Mouse (Mus musculus): ENCODE data around the gene Alkbh5. TPM values are rescaled to one million over a fixed set of nuclear protein-coding genes. Genes with fewer than 3 reads are reported as not detected.
"Not testable (repeated sequence)": the region's sequence is repeated elsewhere in the genome, so short reads cannot be mapped to it uniquely, and the experiment has no call there.

Gene Alkbh5
- total RNA-seq, 2 experiments from 2014 or later: 30.9 to 32.3 TPM

- no peak for DNase-seq
- intact Hi-C loops (cut with DNase I): loop anchor here (10.0 kb wide), 1 partner anchor 86 kb away; the partner anchor contains the start of gene Drg2
These were observed 4.6 kb downstream of the Alkbh5 start for GRCm38 (mm10) chr11:60540761-60541160.

- intact Hi-C loops (cut with DNase I): loop anchor here (10.0 kb wide), 1 partner anchor 87 kb away; the partner anchor contains the start of gene Drg2
- DNase-seq: no peak
These were observed 5.7 kb downstream of the Alkbh5 start for GRCm38 (mm10) chr11:60541831-60542230.

- intact Hi-C loops (cut with DNase I): loop anchor here (10.0 kb wide), 1 partner anchor 88 kb away; the partner anchor contains the start of gene Drg2
These were observed 7.0 kb downstream of the Alkbh5 start for GRCm38 (mm10) chr11:60543211-60543610.

GRCm38 (mm10) chr11:60545433-60545832, 9.3 kb downstream of the Alkbh5 start:
- intact Hi-C loops (cut with DNase I): loop anchor here (10.0 kb wide), 1 partner anchor 91 kb away; the partner anchor contains the start of gene Drg2

More at GRCm38 (mm10) chr11:60543211-60543610, 7.0 kb downstream of the Alkbh5 start:
- DNase-seq: not testable (repeated sequence)

GRCm38 (mm10) chr11:60548112-60548511, 11.9 kb downstream of the Alkbh5 start:
- intact Hi-C loops (cut with DNase I): loop anchor here (10.0 kb wide), 1 partner anchor 93 kb away; the partner anchor contains the start of gene Drg2

More at GRCm38 (mm10) chr11:60545433-60545832, 9.3 kb downstream of the Alkbh5 start:
- DNase-seq: no peak

GRCm38 (mm10) chr11:60553091-60553490, 16.9 kb downstream of the Alkbh5 start:
- intact Hi-C loops (cut with DNase I): no loop called here
- DNase-seq: no peak

More at GRCm38 (mm10) chr11:60548112-60548511, 11.9 kb downstream of the Alkbh5 start:
- no peak for DNase-seq

GRCm38 (mm10) chr11:60557675-60558074, 21.5 kb downstream of the Alkbh5 start:
- DNase-seq: no peak
- intact Hi-C loops (cut with DNase I): no loop called here

- intact Hi-C loops (cut with DNase I): no loop called here
- peak; percentile 73 for DNase-seq
These were observed 23.2 kb downstream of the Alkbh5 start for GRCm38 (mm10) chr11:60559342-60559741.

- intact Hi-C loops (cut with DNase I): not testable (repeated sequence)
- DNase-seq: peak; percentile 69
These were observed 37.8 kb downstream of the Alkbh5 start for GRCm38 (mm10) chr11:60574006-60574405.

Other genes with a start within 250 kb of the Alkbh5 start
- gene Tom1l2, start 183.5 kb upstream of the Alkbh5 start, total RNA-seq (2021): 10 to 100 TPM; 86.8 to 90.6 TPM
- 1 to 10 TPM; 4.7 to 4.8 TPM for gene Drc3, start 183.1 kb upstream of the Alkbh5 start, total RNA-seq (2021)
- gene Gid4, start 119.2 kb upstream of the Alkbh5 start, total RNA-seq (2021): 10 to 100 TPM; 37.8 to 38.4 TPM
- 10 to 100 TPM; 28.9 to 30.5 TPM for gene Atpaf2, start 117.9 kb upstream of the Alkbh5 start, total RNA-seq (2021)
- gene Drg2, start 81.8 kb upstream of the Alkbh5 start, total RNA-seq (2021): 10 to 100 TPM; 72.1 to 72.3 TPM
- under 1 TPM; 0.10 to 0.14 TPM for gene Myo15, start 67.0 kb upstream of the Alkbh5 start, total RNA-seq (2021)
- gene Llgl1, start 163.3 kb downstream of the Alkbh5 start, total RNA-seq (2021): 10 to 100 TPM; 42.2 to 43.4 TPM
- gene Flii, start 190.9 kb downstream of the Alkbh5 start, total RNA-seq (2021): 10 to 100 TPM; 92.3 to 92.6 TPM
- 10 to 100 TPM; 29.9 to 30.5 TPM for gene Mief2, start 192.0 kb downstream of the Alkbh5 start, total RNA-seq (2021)
- 1 to 10 TPM; 9.1 to 9.4 TPM for gene Top3a, start 241.0 kb downstream of the Alkbh5 start, total RNA-seq (2021)
- gene Smcr8, start 241.1 kb downstream of the Alkbh5 start, total RNA-seq (2021): 10 to 100 TPM; 23.9 to 24.7 TPM